Mouse (Mus musculus): Measurements from ENCODE around the gene Pced1b.

Gene Pced1b

DNA sequence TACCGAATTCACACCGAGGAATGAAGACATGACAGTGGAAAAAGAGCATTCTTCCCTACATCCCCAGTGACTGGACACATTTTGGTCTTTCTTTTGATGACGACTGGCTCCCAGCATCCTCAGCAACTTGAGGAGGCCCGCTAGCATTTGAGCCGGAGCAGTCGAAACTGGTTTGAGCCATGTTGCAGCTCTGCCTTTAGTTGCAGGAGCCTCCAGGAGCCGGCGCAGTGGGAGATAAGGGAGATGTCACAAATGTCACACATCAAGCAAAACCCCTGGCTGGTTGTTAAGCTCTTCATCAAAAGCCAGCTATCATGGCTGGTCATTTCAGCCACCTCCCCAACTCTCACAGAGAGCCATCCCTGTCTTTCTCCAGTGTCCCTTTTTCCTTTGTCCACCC lies 157.6 kb downstream of the Pced1b start:
- DNase-seq (ENCODE audit: low spot score): no peak

- no peak for DNase-seq (ENCODE audit: low spot score)
Measured at GRCm38 (mm10) chr15:97404998-97405397, 158.1 kb downstream of the Pced1b start.

DNA sequence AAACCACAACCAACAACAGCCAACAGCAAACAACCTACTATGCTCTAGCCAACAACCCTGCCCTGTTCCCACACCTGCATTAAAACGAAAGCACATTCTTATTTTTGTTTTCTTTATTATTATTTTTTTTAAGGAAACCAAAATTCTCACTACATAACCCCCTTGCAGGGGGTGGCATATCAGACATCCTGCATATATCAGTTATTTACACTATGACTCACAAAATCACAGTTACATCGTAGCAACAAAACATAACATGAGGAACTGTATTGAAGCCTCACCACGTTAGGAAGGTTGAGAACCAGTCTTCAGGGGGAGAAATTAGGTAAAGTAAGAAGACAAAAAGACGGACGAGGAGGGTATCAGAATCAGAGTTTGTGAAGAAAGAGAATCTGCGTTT lies 159.2 kb downstream of the Pced1b start:
- no peak for DNase-seq (ENCODE audit: low spot score)

- DNase-seq (ENCODE audit: low spot score): no peak
Measured at GRCm38 (mm10) chr15:97407496-97408454, 160.9 kb downstream of the Pced1b start.

GRCm38 (mm10) chr15:97411136-97411535 lies 164.2 kb downstream of the Pced1b start:
- no peak for DNase-seq (ENCODE audit: low spot score)

DNA sequence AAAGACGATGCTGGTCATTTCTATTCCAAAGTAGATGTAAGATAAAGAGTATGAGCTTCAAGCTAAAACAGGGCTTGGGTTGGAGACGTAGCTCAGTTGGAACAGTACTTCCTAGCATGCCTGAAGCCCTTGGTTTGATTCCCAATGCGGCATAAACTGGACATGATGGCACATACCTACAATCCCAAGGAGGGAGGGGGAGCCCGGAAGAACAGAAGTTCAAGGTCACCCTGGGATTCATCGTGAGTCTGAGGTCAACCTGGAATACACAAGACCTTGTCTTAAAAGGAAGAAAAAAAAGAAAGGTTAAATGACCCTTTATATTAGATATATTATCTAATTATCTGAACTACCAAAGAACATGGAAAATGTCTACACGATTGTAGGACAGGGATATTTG lies 164.8 kb downstream of the Pced1b start:
- DNase-seq (ENCODE audit: low spot score): no peak

- no peak for DNase-seq (ENCODE audit: low spot score)
Measured at GRCm38 (mm10) chr15:97412308-97412707, 165.4 kb downstream of the Pced1b start.

GRCm38 (mm10) chr15:97412861-97413260 lies 166.0 kb downstream of the Pced1b start:
- DNase-seq (ENCODE audit: low spot score): no peak

GRCm38 (mm10) chr15:97414718-97415413 lies 168.0 kb downstream of the Pced1b start:
- no peak for DNase-seq (ENCODE audit: low spot score)

GRCm38 (mm10) chr15:97415426-97415946 lies 168.6 kb downstream of the Pced1b start:
- no peak for DNase-seq (ENCODE audit: low spot score)

DNA sequence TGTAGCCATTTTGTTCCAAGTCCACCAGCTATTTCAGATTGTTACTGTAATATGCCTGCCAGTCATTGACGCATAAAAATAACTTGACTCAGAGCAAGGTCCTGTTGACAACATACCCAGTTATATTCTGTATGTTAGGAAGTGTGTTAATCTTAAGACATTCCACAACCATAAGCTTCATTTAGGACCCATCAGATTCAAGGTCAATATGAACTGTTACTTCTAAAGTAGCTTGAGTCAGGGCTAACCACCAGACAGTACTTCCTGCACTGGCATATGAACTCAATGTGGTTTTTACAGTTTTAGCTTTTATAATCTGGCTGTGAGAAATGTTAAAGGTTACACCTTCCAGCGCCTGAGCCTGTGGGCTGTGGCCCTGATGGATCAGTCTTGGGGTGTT lies 173.4 kb downstream of the Pced1b start:
- DNase-seq (ENCODE audit: low spot score): no peak

DNA sequence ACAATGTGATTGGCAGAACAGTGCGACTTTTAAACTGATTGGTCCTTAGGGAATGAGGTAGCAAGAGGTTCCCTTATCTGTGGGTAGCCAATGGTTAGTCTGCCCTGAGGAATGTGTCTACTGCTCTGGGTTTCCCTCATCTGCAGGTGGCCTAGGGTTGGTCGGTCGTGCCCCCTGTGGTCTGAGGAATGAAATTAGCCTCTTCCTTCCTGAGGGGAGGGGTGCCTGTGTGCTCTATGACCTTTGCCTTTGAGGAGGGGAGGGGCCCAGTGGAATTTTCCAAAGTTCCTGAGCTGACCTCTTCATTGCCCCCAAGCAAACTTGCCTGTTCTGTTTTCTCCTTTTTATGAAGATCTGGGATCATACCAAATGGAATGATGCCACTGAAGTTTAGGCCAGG lies 174.6 kb downstream of the Pced1b start:
- DNase-seq (ENCODE audit: low spot score): no peak

GRCm38 (mm10) chr15:97422212-97422944 lies 175.5 kb downstream of the Pced1b start:
- no peak for DNase-seq (ENCODE audit: low spot score)

- DNase-seq (ENCODE audit: low spot score): no peak
Measured at GRCm38 (mm10) chr15:97424375-97424774, 177.5 kb downstream of the Pced1b start.

DNA sequence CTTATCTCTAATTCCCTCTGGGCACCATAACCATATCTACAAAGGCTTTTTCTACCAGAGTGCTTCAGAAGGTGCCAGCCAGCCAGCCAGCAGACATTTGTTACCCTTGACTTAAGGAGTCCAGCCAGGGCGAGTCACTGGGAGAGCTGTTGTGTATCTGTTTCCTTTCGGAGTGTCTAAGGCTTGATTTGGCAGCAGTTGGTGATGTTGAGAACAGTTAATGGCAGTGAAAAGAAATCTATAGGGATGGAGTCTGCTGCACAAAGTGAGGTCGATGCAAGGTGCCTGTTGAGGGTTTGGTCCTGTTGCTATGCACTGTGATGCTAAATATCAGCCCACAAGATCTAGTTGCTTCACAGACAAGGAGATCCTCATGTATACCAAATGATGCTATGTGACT lies 178.1 kb downstream of the Pced1b start:
- DNase-seq (ENCODE audit: low spot score): no peak

- DNase-seq (ENCODE audit: low spot score): no peak
Measured at GRCm38 (mm10) chr15:97429201-97429900, 182.4 kb downstream of the Pced1b start.

GRCm38 (mm10) chr15:97431533-97431932 lies 184.6 kb downstream of the Pced1b start:
- DNase-seq (ENCODE audit: low spot score): peak; percentile 34

GRCm38 (mm10) chr15:97432221-97432620 lies 185.3 kb downstream of the Pced1b start:
- no peak for DNase-seq (ENCODE audit: low spot score)

All from testis, postnatal 14 days (tissue).